Mouse (Mus musculus) brain, embryonic 14.5 days (tissue): ENCODE results near the gene Kcnj10.

ENCODE experiments used
- CTCF ChIP-seq: fragments of 200-500 bp; IDR thresholded peaks from 2 replicates; pipeline ENCODE4 v1.5.1; 2012; ENCODE audit warnings: inconsistent platforms, mild to moderate bottlenecking, moderate library complexity, borderline replicate concordance; ENCODE audit not compliant: insufficient read depth, insufficient read length; ENCODE audit errors: extremely low read depth
- POLR2A ChIP-seq: fragments of 200-500 bp; IDR thresholded peaks from 2 replicates; pipeline ENCODE4 v1.6.1; 2012; ENCODE audit warnings: mild to moderate bottlenecking, inconsistent platforms, borderline replicate concordance; ENCODE audit not compliant: poor library complexity, insufficient read depth, insufficient read length, severe bottlenecking; ENCODE audit errors: extremely low read depth

DNA sequence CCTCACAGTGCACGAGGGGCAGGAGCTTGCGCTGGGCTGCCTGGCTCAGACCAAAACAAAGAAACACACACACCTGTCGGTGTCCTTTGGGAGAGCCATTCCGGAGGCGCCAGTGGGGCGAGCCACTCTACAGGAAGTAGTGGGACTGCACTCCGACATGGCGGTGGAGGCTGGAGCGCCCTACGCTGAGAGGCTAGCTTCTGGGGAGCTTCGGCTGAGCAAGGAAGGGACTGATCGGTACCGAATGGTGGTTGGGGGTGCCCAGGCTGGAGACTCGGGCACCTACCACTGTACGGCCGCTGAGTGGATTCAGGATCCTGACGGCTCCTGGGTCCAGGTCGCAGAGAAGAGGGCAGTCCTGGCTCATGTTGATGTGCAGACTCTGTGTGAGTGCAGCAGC is 23.6 kb upstream of the Kcnj10 start:
- TF ChIP-seq CTCF = no peak
- TF ChIP-seq POLR2A = no peak
